Mouse (Mus musculus): ENCODE measurements at regions not wholly inside any gene's neighbourhood (a gene's known extent, or its start where the extent isn't known, plus 50 kb on each side); places are given as distances from the start of the nearest gene placed in this dataset.
"Not testable (repeated sequence)": the region's sequence is repeated elsewhere in the genome, so short reads cannot be mapped to it uniquely, and the experiment has no call there.

GRCm38 (mm10) chr16:55758707-55759067, 80.0 kb downstream of the Nfkbiz start:
- DNase-seq (ENCODE audit: extremely low spot score, low read depth, low spot score), result no peak

GRCm38 (mm10) chr16:55757952-55758706, 80.6 kb downstream of the Nfkbiz start:
- DNase-seq (ENCODE audit: extremely low spot score, low read depth, low spot score), result no peak

GRCm38 (mm10) chr16:55757422-55757815, 81.3 kb downstream of the Nfkbiz start:
- DNase-seq (ENCODE audit: extremely low spot score, low read depth, low spot score), result not testable (repeated sequence)

GRCm38 (mm10) chr16:55756764-55757421, 81.8 kb downstream of the Nfkbiz start:
- no peak for DNase-seq (ENCODE audit: extremely low spot score, low read depth, low spot score)

- no peak for DNase-seq (ENCODE audit: extremely low spot score, low read depth, low spot score)
Observed at GRCm38 (mm10) chr16:55755309-55755832, 83.3 kb downstream of the Nfkbiz start.

- no peak for DNase-seq (ENCODE audit: extremely low spot score, low read depth, low spot score)
Observed at GRCm38 (mm10) chr16:55754092-55754763, 84.5 kb downstream of the Nfkbiz start.

- no peak for DNase-seq (ENCODE audit: extremely low spot score, low read depth, low spot score)
Observed at GRCm38 (mm10) chr16:55753380-55753779, 85.3 kb downstream of the Nfkbiz start.

- no peak for DNase-seq (ENCODE audit: extremely low spot score, low read depth, low spot score)
Observed at GRCm38 (mm10) chr16:55747250-55747649, 91.4 kb downstream of the Nfkbiz start.

GRCm38 (mm10) chr16:55746159-55746558, 92.5 kb downstream of the Nfkbiz start:
- no peak for DNase-seq (ENCODE audit: extremely low spot score, low read depth, low spot score)

- DNase-seq (ENCODE audit: extremely low spot score, low read depth, low spot score), result no peak
Observed at GRCm38 (mm10) chr16:55745094-55745493, 93.6 kb downstream of the Nfkbiz start.

GRCm38 (mm10) chr16:55741099-55741863, 97.4 kb downstream of the Nfkbiz start:
- no peak for DNase-seq (ENCODE audit: extremely low spot score, low read depth, low spot score)

GRCm38 (mm10) chr16:55738741-55739140, 100.0 kb downstream of the Nfkbiz start:
- no peak for DNase-seq (ENCODE audit: extremely low spot score, low read depth, low spot score)

- DNase-seq (ENCODE audit: extremely low spot score, low read depth, low spot score), result no peak
Observed at GRCm38 (mm10) chr16:55735476-55735968, 103.2 kb downstream of the Nfkbiz start.

- no peak for DNase-seq (ENCODE audit: extremely low spot score, low read depth, low spot score)
Observed at GRCm38 (mm10) chr16:55734301-55734700, 104.4 kb downstream of the Nfkbiz start.

- no peak for DNase-seq (ENCODE audit: extremely low spot score, low read depth, low spot score)
Observed at GRCm38 (mm10) chr16:55733751-55734150, 104.9 kb downstream of the Nfkbiz start.

GRCm38 (mm10) chr16:55731003-55731402, 107.7 kb downstream of the Nfkbiz start:
- no peak for DNase-seq (ENCODE audit: extremely low spot score, low read depth, low spot score)

- no peak for DNase-seq (ENCODE audit: extremely low spot score, low read depth, low spot score)
Observed at GRCm38 (mm10) chr16:55726538-55726937, 112.2 kb downstream of the Nfkbiz start.

- no peak for DNase-seq (ENCODE audit: extremely low spot score, low read depth, low spot score)
Observed at GRCm38 (mm10) chr16:55720430-55720829, 118.3 kb downstream of the Nfkbiz start.

- DNase-seq (ENCODE audit: extremely low spot score, low read depth, low spot score), result no peak
Observed at GRCm38 (mm10) chr16:55710017-55710416, 128.7 kb downstream of the Nfkbiz start.

- DNase-seq (ENCODE audit: extremely low spot score, low read depth, low spot score), result no peak
Observed at GRCm38 (mm10) chr16:55706502-55706901, 132.2 kb downstream of the Nfkbiz start.

GRCm38 (mm10) chr16:55698489-55698892, 140.2 kb downstream of the Nfkbiz start:
- no peak for DNase-seq (ENCODE audit: extremely low spot score, low read depth, low spot score)
